Mouse (Mus musculus): ENCODE measurements around the gene Sel1l2.
"Not testable (repeated sequence)": the region's sequence is repeated elsewhere in the genome, so short reads cannot be mapped to it uniquely, and the experiment has no call there.

The Sel1l2 gene

DNA sequence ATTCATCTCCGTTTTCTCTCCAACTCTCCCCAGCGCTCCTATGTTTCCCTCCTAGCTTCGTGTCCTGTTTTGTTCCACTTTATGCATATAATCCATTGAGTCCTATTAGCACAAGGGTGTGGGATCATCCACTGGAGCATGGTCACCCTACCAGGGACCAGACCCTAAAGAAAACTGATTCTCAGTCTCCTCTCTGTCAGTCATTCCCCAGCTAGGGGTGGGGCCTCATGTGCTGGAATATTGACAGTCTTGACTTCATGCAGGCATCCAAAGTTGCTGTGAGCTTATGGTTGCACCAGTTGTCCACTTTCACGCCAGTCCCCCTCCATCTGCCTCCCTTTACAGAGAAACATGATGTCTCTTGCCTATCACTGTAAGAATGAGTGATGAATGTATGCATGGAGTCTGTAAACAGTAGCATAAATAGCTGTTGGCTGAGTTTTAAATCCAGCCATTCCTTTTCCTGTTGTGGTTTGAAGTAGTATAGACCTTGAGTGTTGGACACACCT, 174.9 kb downstream of the Sel1l2 start:
- no peak for DNase-seq (ENCODE audit: low read depth, low spot score)

- no peak for DNase-seq (ENCODE audit: low read depth, low spot score)
These were observed 185.8 kb downstream of the Sel1l2 start for GRCm38 (mm10) chr2:140203756-140204155.

DNA sequence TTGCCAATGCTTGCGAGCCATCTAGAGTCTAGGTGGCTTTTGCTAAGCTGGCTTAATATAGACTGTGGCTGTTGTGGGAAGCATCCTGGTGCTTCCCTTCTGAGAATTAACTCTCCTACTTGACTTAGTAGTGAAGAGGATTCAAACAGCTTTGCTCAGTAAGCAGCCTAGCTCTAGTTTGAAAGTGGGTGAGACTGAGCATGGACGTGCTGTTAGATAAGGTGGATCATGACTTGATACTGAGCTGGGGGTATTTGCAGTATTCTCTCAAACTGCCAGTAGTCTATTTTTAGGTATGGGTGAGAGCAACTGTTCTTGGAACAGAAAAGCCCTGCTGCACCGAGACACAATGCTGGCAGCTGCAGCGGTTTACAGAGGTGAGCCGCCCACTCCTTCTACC, 186.9 kb downstream of the Sel1l2 start:
- DNase-seq (ENCODE audit: low read depth, low spot score), result peak; percentile 64

DNA sequence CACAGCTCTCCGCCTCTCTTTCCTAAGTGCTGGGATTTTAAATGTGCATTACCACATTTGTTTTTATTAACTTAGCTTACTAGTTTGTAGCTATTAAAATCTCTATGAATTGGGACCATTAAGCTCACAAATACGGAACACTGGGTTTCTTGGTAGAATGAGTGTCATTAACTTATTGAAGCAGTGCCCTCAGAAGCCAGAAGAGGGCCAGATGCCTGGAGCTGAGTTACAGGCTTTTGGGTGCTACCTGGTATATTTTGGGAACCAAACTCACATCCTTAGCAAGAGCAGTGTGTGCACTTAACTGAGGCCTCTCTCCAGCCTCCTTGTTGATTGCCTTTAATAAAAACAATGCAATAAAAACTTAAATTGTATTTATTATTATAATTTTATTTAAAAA, 188.8 kb downstream of the Sel1l2 start:
- DNase-seq (ENCODE audit: low read depth, low spot score), result no peak

GRCm38 (mm10) chr2:140185685-140186210, 203.8 kb downstream of the Sel1l2 start:
- not testable (repeated sequence) for DNase-seq (ENCODE audit: low read depth, low spot score)
